Mouse (Mus musculus) bone marrow, adult 2 months (tissue): ENCODE measurements around the gene Fsd2. TPM values are rescaled to one million over a fixed set of nuclear protein-coding genes. Genes with fewer than 3 reads are reported as not detected.
A peak's percentile ranks its signal among the peaks of the same experiment; 100 is the strongest.

Source experiments
- H3K27ac ChIP-seq: fragments of 200-500 bp; 2 replicates; pipeline ENCODE4 v1.5.1; 2012; ENCODE audit warnings: low read depth, mild to moderate bottlenecking, control low read depth, inconsistent platforms, low read length; ENCODE audit not compliant: control insufficient read depth, poor library complexity, insufficient read depth
- H3K4me1 ChIP-seq: fragments of 200-500 bp; 2 replicates; pipeline ENCODE4 v1.6.1; 2011; ENCODE audit warnings: low read length; ENCODE audit not compliant: control insufficient read depth, insufficient read depth
- H3K4me3 ChIP-seq: fragments of 200-500 bp; replicated peaks from 2 replicates; pipeline ENCODE3; 2011; ENCODE audit warnings: mild to moderate bottlenecking, low read depth, low read length, control low read depth; ENCODE audit not compliant: control insufficient read depth
- CTCF ChIP-seq: fragments of 200-500 bp; IDR thresholded peaks from 2 replicates; pipeline ENCODE4 v1.5.1; 2011; ENCODE audit warnings: low read length, control low read depth; ENCODE audit not compliant: control insufficient read depth, insufficient read depth
- POLR2A ChIP-seq: fragments of 200-500 bp; IDR thresholded peaks from 2 replicates; pipeline ENCODE4 v1.6.1; 2011; ENCODE audit warnings: low read depth, mild to moderate bottlenecking, control low read depth, low read length, borderline replicate concordance; ENCODE audit not compliant: control insufficient read depth
- WGBS: fragments of 180-500 bp; shearing (Covaris S2); methylation state at CpG from one replicate; pipeline ENCODE4 v1.1.7; 2018; 5-methylcytosine and 5-hydroxymethylcytosine counted together
- polyA plus RNA-seq: library from polyadenylated mRNA; stranded (reverse); fragments of >200 nt; gene quantifications from 2 replicates; pipeline ENCODE4 v1.2.4, GENCODE M21; 2011; ENCODE audit warnings: low replicate concordance; ENCODE audit not compliant: missing spikeins, insufficient read depth, insufficient read length

The Fsd2 gene
- polyA plus RNA-seq, 1 experiment = 0.75 TPM

DNA sequence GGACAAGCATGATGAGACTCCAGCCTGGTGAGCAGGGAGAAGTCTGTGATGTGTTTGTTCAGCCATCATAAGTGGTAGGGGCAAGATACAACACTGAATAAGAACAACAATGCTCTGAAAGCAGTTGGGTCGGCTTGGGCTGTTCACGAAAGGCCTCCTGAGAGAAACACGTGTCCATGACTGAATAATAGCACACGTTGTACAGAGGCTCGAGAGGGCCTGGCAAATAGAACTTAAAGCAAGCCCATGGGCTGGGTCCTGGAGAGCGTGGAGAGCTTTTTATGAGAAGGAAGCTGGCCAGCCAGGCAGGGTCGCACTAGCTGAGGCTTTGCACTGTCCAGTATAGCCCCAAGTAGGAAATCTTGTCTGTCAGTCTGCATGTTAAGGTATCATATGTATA, 11.7 kb upstream of the Fsd2 start:
- Histone ChIP-seq H3K4me1 (peaks cover 1% of the 10 kb centered on the region; the same call in 1 of the 2 replicates), H3K4me3 (no peak overlapping the region), H3K27ac (no peak overlapping the region)
- no peak for TF ChIP-seq CTCF
- no peak for TF ChIP-seq POLR2A
- 92% methylated on average over 7 of the region's 7 CpGs for WGBS

- WGBS = 47% methylated on average over 3 of the region's 3 CpGs
- no peak overlapping the region for H3K27ac ChIP-seq
- peaks cover 1% of the 10 kb centered on the region; the same call in 1 of the 2 replicates for H3K4me1 ChIP-seq
- no peak for TF ChIP-seq POLR2A
- TF ChIP-seq CTCF = no peak
- no peak overlapping the region for H3K4me3 ChIP-seq
Observed at GRCm38 (mm10) chr7:81577872-81578271, 11.1 kb upstream of the Fsd2 start.

- no peak for TF ChIP-seq CTCF
- TF ChIP-seq POLR2A = no peak
- WGBS = 96% methylated on average over 10 of the region's 10 CpGs
- Histone ChIP-seq H3K4me1 (peaks cover 1% of the 10 kb centered on the region; the same call in 1 of the 2 replicates), H3K27ac (no peak overlapping the region), H3K4me3 (no peak overlapping the region)
Observed at GRCm38 (mm10) chr7:81575606-81576005, 8.9 kb upstream of the Fsd2 start.

DNA sequence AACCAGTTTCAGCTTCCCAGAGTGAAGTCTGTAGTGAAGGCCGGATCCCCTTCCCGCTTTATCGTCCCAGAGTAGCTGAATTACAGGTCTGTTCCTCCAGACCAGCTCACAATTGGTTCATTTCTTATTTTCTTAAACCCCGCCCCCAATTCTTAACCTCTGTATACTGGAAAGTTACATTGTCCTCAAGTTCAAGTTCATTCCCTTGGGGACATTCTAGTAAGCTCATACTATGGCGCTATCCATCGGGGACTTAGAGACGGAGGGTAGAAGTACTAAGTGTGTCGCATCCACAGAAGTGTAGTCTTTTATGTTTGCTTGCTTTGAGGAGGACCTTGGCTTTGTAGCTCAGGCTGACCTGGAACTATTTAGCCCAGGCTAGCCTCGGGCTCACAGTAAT, 7.1 kb upstream of the Fsd2 start:
- no peak for TF ChIP-seq CTCF
- no peak for TF ChIP-seq POLR2A
- 88% methylated on average over 9 of the region's 9 CpGs for WGBS
- H3K4me3 ChIP-seq = no peak overlapping the region
- H3K4me1 ChIP-seq = peaks cover 1% of the 10 kb centered on the region; the same call in 1 of the 2 replicates
- no peak overlapping the region for H3K27ac ChIP-seq

GRCm38 (mm10) chr7:81573397-81573796, 6.7 kb upstream of the Fsd2 start:
- 62% methylated on average over 6 of the region's 6 CpGs for WGBS
- no peak overlapping the region for H3K27ac ChIP-seq

DNA sequence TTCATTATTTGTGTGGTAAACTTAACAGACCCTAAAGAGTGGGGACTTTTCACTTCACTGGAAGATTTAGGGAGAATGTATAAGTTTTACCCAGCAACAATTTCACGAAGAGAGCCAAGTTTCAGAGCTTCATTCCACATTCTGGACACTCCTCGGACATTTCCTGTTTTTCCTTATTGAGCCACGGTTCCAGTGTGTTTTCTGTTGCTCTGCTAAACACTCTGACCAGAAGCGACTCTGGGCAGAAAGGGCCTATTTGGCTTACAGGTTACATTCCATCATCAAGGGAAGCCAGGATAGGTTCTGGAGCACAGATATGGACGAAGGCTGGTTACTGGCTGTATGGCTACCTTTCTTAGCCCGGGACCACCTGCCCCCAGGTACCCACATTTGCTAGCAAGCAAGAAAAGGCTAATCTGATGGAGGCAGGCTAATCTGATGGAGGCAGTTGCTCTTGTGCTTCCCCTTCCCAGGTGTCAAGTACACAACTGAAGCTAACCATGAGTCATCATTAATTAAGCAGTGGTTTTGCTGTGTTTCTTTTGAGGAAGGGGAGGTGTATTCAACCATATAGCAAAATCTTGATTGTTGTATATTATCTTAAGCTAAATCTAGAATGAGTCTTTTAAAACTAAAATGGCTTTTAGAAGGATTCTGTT, 6.0 kb upstream of the Fsd2 start:
- H3K4me3 ChIP-seq = peak overlapping the region; percentile 31
- H3K27ac ChIP-seq = peak overlapping the region; percentile 44; the same call in 1 of the 2 replicates
- WGBS = 44% methylated on average over 6 of the region's 6 CpGs
- no peaks in the 10 kb centered on the region for H3K4me1 ChIP-seq
- no peak for TF ChIP-seq POLR2A
- no peak for TF ChIP-seq CTCF

More at GRCm38 (mm10) chr7:81573397-81573796, 6.7 kb upstream of the Fsd2 start:
- peaks cover 1% of the 10 kb centered on the region; the same call in 1 of the 2 replicates for H3K4me1 ChIP-seq
- peak overlapping the region; percentile 22 for H3K4me3 ChIP-seq
- TF ChIP-seq POLR2A (no peak), CTCF (no peak)

GRCm38 (mm10) chr7:81571941-81572441, 5.2 kb upstream of the Fsd2 start:
- peak overlapping the region; percentile 65 for H3K4me3 ChIP-seq
- H3K27ac ChIP-seq = peak overlapping the region; percentile 99
- WGBS = 1% methylated on average over 15 of the region's 15 CpGs
- no peak for TF ChIP-seq CTCF
- TF ChIP-seq POLR2A = no peak
- H3K4me1 ChIP-seq = no peaks in the 10 kb centered on the region

DNA sequence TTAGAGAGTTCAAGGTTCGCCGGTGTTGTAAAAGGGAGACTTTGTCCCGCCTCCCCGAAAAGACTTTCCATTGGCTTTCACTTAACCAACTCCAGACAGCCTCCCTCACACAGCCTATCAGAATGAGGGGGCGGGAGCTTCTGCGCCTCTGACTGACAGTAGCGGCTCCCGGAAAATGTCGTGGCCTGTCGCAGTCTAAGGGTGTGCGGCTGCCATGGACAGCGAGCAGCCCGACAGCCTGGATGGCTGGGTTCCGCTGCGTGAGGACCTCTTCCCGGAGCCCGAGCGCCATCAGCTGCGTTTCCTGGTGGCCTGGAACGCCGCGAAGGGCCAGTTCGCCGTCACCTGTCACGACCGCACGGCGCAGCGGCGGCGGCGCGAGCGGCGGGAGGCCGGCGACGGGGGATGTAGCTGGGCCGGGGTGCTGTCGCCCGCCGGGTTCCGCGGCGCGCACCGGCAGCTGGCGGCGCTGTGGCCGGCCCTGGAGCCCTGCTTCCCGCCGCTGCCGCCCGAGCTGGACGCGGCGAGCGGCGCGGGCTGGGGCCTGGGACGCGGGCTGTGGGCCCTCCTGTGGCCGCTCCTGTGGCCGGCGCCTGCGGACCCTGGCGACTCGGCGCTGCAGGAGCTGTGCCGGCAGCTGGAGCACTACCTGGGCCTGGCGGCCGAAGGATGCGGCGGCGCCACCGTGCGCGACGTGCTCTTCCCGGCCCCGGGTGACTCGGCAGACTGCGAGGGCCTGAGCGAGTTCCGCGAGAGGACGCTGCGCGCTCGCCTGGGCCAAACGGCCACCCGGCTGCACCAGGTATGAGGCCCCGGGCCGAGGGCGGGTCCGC, 4.6 kb upstream of the Fsd2 start, which contains the start of gene Whamm:
TSS of gene Whamm (plus strand) at position 159 of the 833 bp plus-strand sequence.
- WGBS = under 1% methylated on average over 96 of the region's 96 CpGs
- peak within 1 kb of the TSS; percentile 65 for H3K4me3 ChIP-seq
- no peak for TF ChIP-seq CTCF
- TF ChIP-seq POLR2A = peak; percentile 100
- peak within 1 kb of the TSS; percentile 99 for H3K27ac ChIP-seq
- H3K4me1 ChIP-seq = no peaks in the 10 kb centered on the region
